Mouse (Mus musculus): Measurements from ENCODE around the gene Tnik.
A peak's percentile ranks its signal among the peaks of the same experiment; 100 is the strongest.

Gene Tnik

GRCm38 (mm10) chr3:28408859-28409459 is 145.9 kb downstream of the Tnik start:
- DNase-seq, result peak; percentile 32 to 71

- DNase-seq, result no peak
These were observed 147.3 kb downstream of the Tnik start for GRCm38 (mm10) chr3:28410269-28410668.

GRCm38 (mm10) chr3:28415986-28416385 is 153.0 kb downstream of the Tnik start:
- no peak for DNase-seq

- DNase-seq, result no peak
These were observed 154.2 kb downstream of the Tnik start for GRCm38 (mm10) chr3:28417091-28417715.

- no peak for DNase-seq
These were observed 157.2 kb downstream of the Tnik start for GRCm38 (mm10) chr3:28420194-28420593.

GRCm38 (mm10) chr3:28420698-28421097 is 157.7 kb downstream of the Tnik start:
- no peak for DNase-seq

- DNase-seq, result no peak
These were observed 158.8 kb downstream of the Tnik start for GRCm38 (mm10) chr3:28421798-28422197.

GRCm38 (mm10) chr3:28422221-28422620 is 159.2 kb downstream of the Tnik start:
- no peak for DNase-seq

GRCm38 (mm10) chr3:28425911-28426310 is 162.9 kb downstream of the Tnik start:
- DNase-seq, result no peak

GRCm38 (mm10) chr3:28431459-28431858 is 168.4 kb downstream of the Tnik start:
- DNase-seq, result no peak

GRCm38 (mm10) chr3:28432321-28432720 is 169.3 kb downstream of the Tnik start:
- no peak for DNase-seq

- DNase-seq, result no peak
These were observed 172.5 kb downstream of the Tnik start for GRCm38 (mm10) chr3:28435478-28435877.

GRCm38 (mm10) chr3:28437429-28437828 is 174.4 kb downstream of the Tnik start:
- no peak for DNase-seq

- DNase-seq, result no peak
These were observed 178.5 kb downstream of the Tnik start for GRCm38 (mm10) chr3:28441545-28441944.

- no peak for DNase-seq
These were observed 179.1 kb downstream of the Tnik start for GRCm38 (mm10) chr3:28442116-28442515.

- no peak for DNase-seq
These were observed 184.9 kb downstream of the Tnik start for GRCm38 (mm10) chr3:28447950-28448349.

- DNase-seq, result no peak
These were observed 190.4 kb downstream of the Tnik start for GRCm38 (mm10) chr3:28453458-28453857.

- DNase-seq, result no peak
These were observed 193.8 kb downstream of the Tnik start for GRCm38 (mm10) chr3:28456842-28457241.

GRCm38 (mm10) chr3:28457517-28457916 is 194.5 kb downstream of the Tnik start:
- no peak for DNase-seq

GRCm38 (mm10) chr3:28466688-28467087 is 203.7 kb downstream of the Tnik start:
- no peak for DNase-seq

- DNase-seq, result no peak
These were observed 204.2 kb downstream of the Tnik start for GRCm38 (mm10) chr3:28467148-28467754.

- DNase-seq, result peak in 1 of 2 experiments; percentile 27
These were observed 204.9 kb downstream of the Tnik start for GRCm38 (mm10) chr3:28467871-28468285.

- DNase-seq, result no peak
These were observed 210.4 kb downstream of the Tnik start for GRCm38 (mm10) chr3:28473439-28473838.

GRCm38 (mm10) chr3:28477373-28477772 is 214.4 kb downstream of the Tnik start:
- no peak for DNase-seq
